Mouse (Mus musculus) gastrocnemius, postnatal 25 days (tissue): Measurements from ENCODE around the gene Cox6b1. TPM values are rescaled to one million over a fixed set of nuclear protein-coding genes. Genes with fewer than 3 reads are reported as not detected.

ENCODE experiments used
- DNase-seq: peaks from one replicate; pipeline ENCODE4 v3.0.0; 2022
- long read RNA-seq, 2 experiments: library from polyadenylated mRNA; stranded (forward); transcript quantifications; one replicate each; pipeline ENCODE4 v2.0.0; 2021
- total RNA-seq, 2 experiments: library from RNA; stranded (reverse); gene quantifications; 1 replicate in 1 of 2; 2 replicates in 1 of 2; pipeline ENCODE4 v1.2.3; 2021

Cox6b1 gene
- total RNA-seq, result 1,000 to 10,000 TPM; 1,459 to 1,684 TPM
- long read RNA-seq, experiment 1, transcript Cox6b1-201 (4 exons, 618 nt), result major isoform, 3,246 of 3,418 reads
- long read RNA-seq, experiment 1, partial matches to known transcripts, result 132 of 3,418 reads
- long read RNA-seq, experiment 1, other reads (novel, unspliced or antisense), result 36 of 3,418 reads
- long read RNA-seq, experiment 2, transcript Cox6b1-201 (4 exons, 618 nt), result major isoform, 2,121 of 2,212 reads
- long read RNA-seq, experiment 2, partial matches to known transcripts, result 77 of 2,212 reads
- long read RNA-seq, experiment 2, other reads (novel, unspliced or antisense), result 13 of 2,212 reads

- DNase-seq, result peak; percentile 85
Observed at GRCm38 (mm10) chr7:30625530-30626384, at the start of gene Cox6b1. TSS of gene Cox6b1 (minus strand) at chr7:30626151.

GRCm38 (mm10) chr7:30671480-30671879 lies 45.5 kb upstream of the Cox6b1 start, which contains the start of gene Pmis2:
TSS of gene Pmis2 (minus strand) at chr7:30671605.
- DNase-seq, result no peak

- no peak for DNase-seq
Observed at GRCm38 (mm10) chr7:30669229-30669628, 43.3 kb upstream of the Cox6b1 start.

GRCm38 (mm10) chr7:30665321-30665720 lies 39.4 kb upstream of the Cox6b1 start:
- DNase-seq, result no peak

GRCm38 (mm10) chr7:30664529-30665200 lies 38.7 kb upstream of the Cox6b1 start, which contains the start of gene Haus5:
TSS of gene Haus5 (minus strand) at chr7:30664994.
- DNase-seq, result peak; percentile 79

GRCm38 (mm10) chr7:30649591-30650540 lies 23.9 kb upstream of the Cox6b1 start, which contains the start of gene Rbm42:
TSS of gene Rbm42 (minus strand) at chr7:30650317.
- DNase-seq, result peak; percentile 98

GRCm38 (mm10) chr7:30639083-30639482 lies 13.1 kb upstream of the Cox6b1 start:
- DNase-seq, result no peak

GRCm38 (mm10) chr7:30636395-30636794 lies 10.4 kb upstream of the Cox6b1 start:
- no peak for DNase-seq

GRCm38 (mm10) chr7:30635752-30636151 lies 9.8 kb upstream of the Cox6b1 start, which contains the start of gene Etv2:
TSS of gene Etv2 (minus strand) at chr7:30635852.
- no peak for DNase-seq

- no peak for DNase-seq
Observed at GRCm38 (mm10) chr7:30634621-30635020, 8.7 kb upstream of the Cox6b1 start.

GRCm38 (mm10) chr7:30633762-30634412 lies 7.9 kb upstream of the Cox6b1 start:
- DNase-seq, result no peak

GRCm38 (mm10) chr7:30629013-30629412 lies 3.1 kb upstream of the Cox6b1 start:
- DNase-seq, result no peak

GRCm38 (mm10) chr7:30626647-30627046 lies 696 bp upstream of the Cox6b1 start:
- DNase-seq, result no peak

GRCm38 (mm10) chr7:30619202-30619601 lies 6.7 kb downstream of the Cox6b1 start:
- DNase-seq, result no peak

- no peak for DNase-seq
Observed at GRCm38 (mm10) chr7:30618658-30619057, 7.3 kb downstream of the Cox6b1 start.

GRCm38 (mm10) chr7:30615049-30615760 lies 10.7 kb downstream of the Cox6b1 start:
- DNase-seq, result no peak

- DNase-seq, result no peak
Observed at GRCm38 (mm10) chr7:30614454-30614853, 11.5 kb downstream of the Cox6b1 start.

GRCm38 (mm10) chr7:30613529-30614112 lies 12.3 kb downstream of the Cox6b1 start:
- peak; percentile 32 for DNase-seq

GRCm38 (mm10) chr7:30612654-30613402 lies 13.1 kb downstream of the Cox6b1 start, which contains the start of gene Upk1a:
TSS of gene Upk1a (minus strand) at chr7:30612847.
- no peak for DNase-seq
